Mouse (Mus musculus) ovary, postnatal 36 days (tissue): Measurements from ENCODE around the gene Hlx.

Source experiments
- DNase-seq: peaks from one replicate; pipeline ENCODE4 v3.0.0; 2022; ENCODE audit warnings: low spot score, mixed read lengths

The Hlx gene

DNA sequence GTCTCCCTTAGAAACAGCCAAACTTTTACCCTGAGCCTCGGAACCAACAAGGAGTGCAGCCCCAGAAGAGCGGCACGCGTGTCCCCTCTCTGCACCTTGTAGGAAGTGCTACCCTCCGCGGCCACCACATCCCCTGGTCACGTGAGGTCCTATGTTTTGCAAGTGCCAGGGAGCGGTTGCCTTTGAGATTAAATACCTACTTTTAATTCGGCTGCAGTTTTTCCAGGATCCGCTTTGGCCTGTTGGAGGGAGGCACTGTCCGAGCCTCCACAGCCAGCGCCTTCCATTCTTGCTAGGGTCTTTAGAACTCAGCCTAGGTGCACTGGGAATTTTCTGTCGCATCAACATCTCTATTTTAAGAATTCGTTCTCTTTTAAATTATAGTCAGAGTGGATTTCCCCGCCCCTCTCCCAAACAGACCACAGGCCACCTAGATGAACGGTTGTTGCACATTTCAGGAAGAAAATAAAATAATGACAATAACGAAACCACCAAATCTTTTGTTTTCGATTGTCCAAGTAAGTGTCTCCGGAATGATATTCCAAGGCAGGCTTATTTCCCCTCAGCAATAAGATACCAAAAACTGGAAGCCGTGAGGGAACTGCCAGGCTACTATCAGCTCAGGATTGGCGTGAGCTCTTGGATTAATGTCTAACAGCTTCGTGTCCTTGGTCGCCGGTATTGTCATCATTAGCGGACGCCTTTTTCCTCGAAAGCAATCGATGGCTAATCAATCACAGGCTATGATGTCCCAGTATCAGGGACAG lies 1.1 kb upstream of the Hlx start:
- no peak for DNase-seq

DNA sequence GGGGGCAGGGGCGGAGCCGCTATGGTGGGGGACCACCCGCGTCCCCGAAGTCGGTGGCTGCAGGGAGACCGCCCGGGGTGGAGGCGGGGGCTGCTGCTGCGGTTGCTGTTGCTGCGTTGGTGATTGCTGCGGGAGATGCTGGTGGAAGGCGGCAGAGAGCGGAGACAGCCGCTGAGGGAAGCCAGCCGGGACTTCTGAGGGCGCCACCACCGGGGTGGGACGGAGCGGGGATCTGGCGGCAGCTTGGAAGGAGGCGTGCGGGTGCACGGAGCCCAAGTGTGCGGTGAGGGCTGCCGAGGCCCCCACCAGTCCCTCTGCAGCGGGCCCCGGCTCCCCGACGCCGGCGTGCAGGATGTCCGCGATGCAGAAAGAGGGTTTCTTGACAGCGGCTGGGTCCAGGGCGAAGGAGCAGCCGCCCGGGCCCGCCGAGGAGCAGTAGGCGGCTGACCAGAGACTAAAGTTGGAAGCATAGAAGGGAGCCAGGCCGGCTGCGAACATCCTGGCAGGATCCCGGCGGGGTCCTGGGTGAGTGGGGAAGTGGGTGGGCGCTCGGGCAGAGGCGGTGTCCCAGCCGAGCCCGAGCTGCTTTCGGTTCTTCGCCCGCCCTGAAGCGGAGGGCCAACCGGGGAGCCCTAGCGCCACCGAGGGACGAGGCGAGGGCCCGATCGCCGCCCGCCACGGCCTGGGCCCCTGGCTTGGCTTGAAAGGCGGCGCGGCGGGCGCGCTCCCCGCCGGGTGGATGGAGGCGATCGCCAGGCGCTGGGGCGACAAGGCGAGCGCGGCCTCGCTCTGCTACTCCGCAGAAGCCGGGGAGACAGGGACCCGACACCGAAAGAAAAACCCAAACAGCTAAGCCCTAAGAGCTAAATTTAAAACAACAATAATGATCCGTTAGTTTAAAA lies 524 bp downstream of the Hlx start:
- DNase-seq, result peak; percentile 55

DNA sequence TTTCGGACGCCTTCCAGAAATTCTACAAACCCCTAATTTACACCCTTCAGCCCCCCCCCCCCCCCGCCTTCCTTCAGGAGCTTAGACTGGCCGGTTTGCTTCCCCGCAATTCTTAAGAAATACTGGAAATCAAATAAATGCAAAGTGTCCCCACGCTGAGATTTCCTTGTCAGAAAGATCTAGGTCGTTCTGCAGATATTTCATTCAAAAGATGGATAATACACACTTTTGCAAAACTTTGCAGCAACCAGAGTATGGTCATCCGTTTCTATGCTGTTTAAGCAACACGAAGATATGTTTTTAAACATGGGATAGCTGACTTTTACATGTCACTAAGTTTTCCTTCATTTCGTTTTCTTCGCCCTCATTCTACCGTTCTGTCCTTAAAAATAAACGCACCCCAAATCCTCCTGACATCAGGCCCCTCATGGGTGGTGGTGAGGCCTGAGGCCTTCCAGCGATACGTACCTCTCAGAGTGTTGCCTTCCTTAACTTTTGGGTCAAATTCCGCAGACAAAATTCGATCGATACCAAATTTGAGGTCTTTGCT lies 1.3 kb downstream of the Hlx start:
- DNase-seq, result no peak

- no peak for DNase-seq
Measured at GRCm38 (mm10) chr1:184730453-184731013, 1.9 kb downstream of the Hlx start.

- no peak for DNase-seq
Measured at GRCm38 (mm10) chr1:184729357-184730140, 2.9 kb downstream of the Hlx start.

- DNase-seq, result no peak
Measured at GRCm38 (mm10) chr1:184728561-184729115, 3.8 kb downstream of the Hlx start.

GRCm38 (mm10) chr1:184727401-184728265 lies 4.8 kb downstream of the Hlx start:
- no peak for DNase-seq

DNA sequence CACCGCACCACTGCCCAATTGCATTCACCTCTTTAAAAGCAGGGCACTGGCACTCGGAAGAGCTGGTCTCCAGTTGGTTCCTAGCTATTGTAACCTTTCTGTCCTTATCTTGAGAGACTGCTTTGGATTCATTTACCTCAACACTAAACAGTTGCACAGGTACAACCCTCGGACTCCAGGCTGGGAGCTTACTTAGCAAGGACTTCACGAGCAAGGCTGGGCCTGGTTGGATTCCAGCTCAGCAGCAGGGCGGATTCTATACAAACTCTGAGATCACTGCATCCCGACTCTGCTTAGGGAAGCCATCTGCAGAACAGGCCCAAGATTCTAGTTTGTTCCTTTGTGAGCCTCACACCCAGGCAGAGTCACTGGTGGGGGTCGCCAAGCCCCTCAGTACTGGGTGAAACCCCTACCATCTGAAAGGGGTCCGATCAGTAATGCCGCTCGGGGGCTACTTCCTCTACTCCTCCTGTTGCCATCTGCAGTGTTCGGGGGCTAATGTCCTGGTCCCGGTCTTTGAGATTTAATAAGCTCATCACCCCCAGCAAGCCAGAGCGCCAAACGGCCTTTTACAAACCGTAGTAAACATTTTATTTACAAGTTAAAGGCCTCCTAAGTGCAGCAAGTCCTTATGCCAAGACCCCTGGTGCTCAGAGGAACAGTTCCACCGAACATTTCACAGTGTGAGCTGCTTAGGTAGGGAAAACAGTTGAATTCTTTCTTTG lies 5.7 kb downstream of the Hlx start:
- no peak for DNase-seq

- no peak for DNase-seq
Measured at GRCm38 (mm10) chr1:184725318-184725790, 7.1 kb downstream of the Hlx start.

DNA sequence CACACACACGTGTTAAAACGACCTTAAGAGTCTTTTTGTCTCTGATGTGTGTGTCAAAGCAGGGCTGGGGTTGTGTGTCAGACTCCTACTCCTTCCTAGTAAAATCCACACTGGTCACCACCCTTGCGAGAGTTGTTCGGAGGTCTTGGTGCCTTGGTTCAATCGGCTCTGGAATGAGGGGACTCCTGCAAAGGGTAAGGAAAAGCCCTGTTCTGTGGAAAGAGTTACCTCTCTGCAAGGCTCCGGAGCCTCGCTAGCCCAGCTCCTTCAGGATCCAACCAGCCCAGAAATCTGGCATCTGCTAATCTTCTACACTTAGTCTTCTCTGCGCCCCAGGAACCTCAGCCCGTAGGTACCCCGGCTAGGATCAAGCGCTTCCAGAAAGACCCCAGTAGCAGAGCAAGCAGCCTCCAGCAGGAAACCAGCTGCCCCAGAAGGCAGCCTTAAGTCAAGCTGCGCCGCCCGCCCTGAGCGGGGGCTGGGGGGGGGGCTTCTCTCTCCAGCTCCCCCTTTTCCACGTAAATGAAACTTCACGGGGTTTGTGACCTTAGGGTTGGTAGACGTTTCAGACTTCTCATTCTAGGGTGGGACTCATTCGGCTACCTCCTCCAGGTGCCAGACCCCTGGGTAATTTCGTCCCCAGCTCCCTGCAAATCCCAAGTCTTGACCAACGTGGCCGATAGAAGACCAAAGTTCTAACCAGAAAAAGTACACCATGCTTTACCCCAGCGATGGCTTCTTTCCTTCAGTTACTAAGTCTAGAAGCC lies 7.7 kb downstream of the Hlx start:
- DNase-seq, result no peak

DNA sequence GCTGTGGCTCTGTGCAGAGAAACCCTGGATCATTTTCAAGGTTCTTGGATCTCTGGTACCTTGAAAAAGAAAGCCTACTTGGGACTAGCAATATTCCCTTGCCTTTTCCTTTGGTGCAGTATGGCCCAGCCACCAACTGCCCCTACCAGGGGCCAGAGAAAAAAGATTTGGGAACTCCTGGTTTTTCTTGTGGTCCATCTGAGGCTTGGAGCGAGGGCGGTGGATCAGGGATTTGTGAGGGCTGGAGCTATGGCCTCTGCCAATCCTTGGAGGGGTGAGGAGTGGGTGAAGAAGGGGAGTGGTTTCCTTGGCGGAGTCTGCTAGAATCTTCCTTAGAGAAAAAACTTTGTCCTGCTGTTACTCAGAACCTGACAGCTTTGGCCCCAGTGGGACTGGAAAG lies 8.5 kb downstream of the Hlx start:
- no peak for DNase-seq

DNA sequence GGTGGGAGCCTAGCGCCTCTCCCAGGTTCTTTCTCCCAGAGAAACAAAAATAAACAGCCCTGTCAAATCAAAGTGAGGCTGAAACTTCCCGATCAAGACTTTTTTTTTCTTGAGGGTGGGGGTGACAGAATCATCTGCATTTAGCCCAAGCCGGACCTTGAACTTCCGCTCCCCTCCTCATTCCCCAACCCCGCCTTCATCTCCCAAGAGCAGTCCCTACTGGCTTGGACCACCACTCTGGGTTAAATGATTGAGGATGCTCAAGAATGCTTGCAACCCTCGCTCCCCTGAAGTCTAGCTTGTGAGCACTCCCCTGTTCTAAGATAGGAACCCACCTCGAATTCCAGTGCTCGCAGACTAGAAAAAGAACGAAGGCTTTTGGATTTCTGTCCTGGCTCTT lies 11.3 kb downstream of the Hlx start:
- no peak for DNase-seq

- no peak for DNase-seq
Measured at GRCm38 (mm10) chr1:184720162-184721025, 12.0 kb downstream of the Hlx start.

DNA sequence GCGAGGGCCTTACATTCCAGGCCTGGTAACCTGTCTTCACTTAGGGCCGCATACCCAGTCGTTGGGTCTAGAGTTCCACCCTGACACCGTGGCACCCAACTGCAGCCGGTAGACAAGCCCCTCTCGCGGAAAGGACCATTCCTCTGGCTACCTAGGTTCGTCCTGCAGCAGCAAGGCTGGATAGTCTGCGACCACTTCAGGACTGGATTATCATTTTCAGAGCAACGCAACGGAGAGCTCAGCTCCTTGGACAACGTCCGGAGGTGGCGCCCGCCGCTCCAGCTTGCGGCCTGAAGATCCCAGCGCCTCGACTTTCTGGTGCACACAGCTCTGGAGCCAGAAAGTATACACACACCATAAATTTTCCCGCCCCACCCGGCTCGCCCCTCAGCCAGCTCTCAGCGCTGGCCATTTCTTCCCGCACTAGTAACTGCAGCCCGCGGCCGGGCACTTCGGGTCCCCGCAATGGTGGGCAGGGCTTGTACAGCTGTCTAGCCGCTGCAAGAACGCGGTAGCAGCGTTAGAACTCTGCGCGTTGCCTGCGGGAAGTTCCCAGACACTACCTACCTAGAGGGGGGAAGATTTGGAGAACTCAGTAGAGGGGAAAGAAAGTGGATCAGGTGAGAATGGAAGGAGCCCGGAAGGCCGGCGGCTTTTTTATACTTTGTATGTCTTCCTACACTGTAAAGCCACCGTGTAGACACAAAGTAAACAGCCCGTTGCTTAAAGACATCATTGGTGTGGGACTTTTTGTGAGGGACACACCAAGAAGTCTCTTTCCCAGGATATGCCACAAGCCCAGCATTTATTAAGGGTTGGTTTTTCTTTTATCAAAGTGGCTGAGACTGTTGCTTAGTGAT lies 13.9 kb downstream of the Hlx start:
- DNase-seq, result no peak

- DNase-seq, result no peak
Measured at GRCm38 (mm10) chr1:184717691-184718200, 14.7 kb downstream of the Hlx start.

- no peak for DNase-seq
Measured at GRCm38 (mm10) chr1:184717016-184717568, 15.3 kb downstream of the Hlx start.
